Mouse (Mus musculus) midbrain, embryonic 14.5 days (tissue): ENCODE measurements around the gene Tk1. TPM values are rescaled to one million over a fixed set of nuclear protein-coding genes. Genes with fewer than 3 reads are reported as not detected.

Source experiments
- ATAC-seq: fragments of 200-750 bp; cut with Nextera tagmentation; 2 replicates; pipeline ENCODE4 v1.8.0; 2017; ENCODE audit warnings: moderate number of reproducible peaks, moderate library complexity; ENCODE audit not compliant: low FRiP score, low TSS enrichment
- DNase-seq: peaks from one replicate; pipeline ENCODE4 v3.0.0-alpha.2; 2015
- H3K27ac ChIP-seq: fragments of 300-500 bp; sonication (generic); replicated peaks from 2 replicates; pipeline ENCODE4 v1.5.1; 2014; ENCODE audit warnings: mild to moderate bottlenecking, low read depth, low read length, moderate library complexity
- H3K27me3 ChIP-seq: fragments of 300-500 bp; sonication (generic); 2 replicates; pipeline ENCODE4 v1.6.1; 2014; ENCODE audit warnings: low read length, control low read depth, mixed read lengths; ENCODE audit not compliant: control insufficient read depth, insufficient read depth
- H3K36me3 ChIP-seq: fragments of 300-500 bp; sonication (generic); 2 replicates; pipeline ENCODE4 v1.6.1; 2014; ENCODE audit warnings: low read length, control low read depth; ENCODE audit not compliant: control insufficient read depth, insufficient read depth
- H3K4me1 ChIP-seq: fragments of 300-500 bp; sonication (generic); 2 replicates; pipeline ENCODE4 v1.6.1; 2014; ENCODE audit warnings: mild to moderate bottlenecking, antibody characterized with exemption, low read length, control low read depth; ENCODE audit not compliant: control insufficient read depth, insufficient read depth
- H3K4me2 ChIP-seq: fragments of 300-500 bp; sonication (generic); 2 replicates; pipeline ENCODE4 v1.6.1; 2014; ENCODE audit warnings: mild to moderate bottlenecking, low read length, moderate library complexity
- H3K4me3 ChIP-seq: fragments of 300-500 bp; sonication (generic); replicated peaks from 2 replicates; pipeline ENCODE4 v1.5.1; 2014; ENCODE audit warnings: low read depth, low read length
- H3K9ac ChIP-seq: fragments of 300-500 bp; sonication (generic); replicated peaks from 2 replicates; pipeline ENCODE4 v1.6.1; 2014; ENCODE audit warnings: mild to moderate bottlenecking, low read length, moderate library complexity
- H3K9me3 ChIP-seq: fragments of 300-500 bp; sonication (generic); 2 replicates; pipeline ENCODE4 v1.6.1; 2016; ENCODE audit warnings: low read length, control low read depth, mixed read lengths; ENCODE audit not compliant: control insufficient read depth
- WGBS: fragments of 180-500 bp; shearing (Covaris S2); extraction: QIAGEN DNeasy Blood & Tissue Kit; methylation state at CpG from one replicate; pipeline ENCODE4 v1.1.7; 2014; 5-methylcytosine and 5-hydroxymethylcytosine counted together
- polyA plus RNA-seq: library from polyadenylated mRNA; unstranded; fragments of >200 nt; fragmentation: Nextera tagmentation; extraction: Ambion mirVana; gene quantifications from 2 replicates; pipeline ENCODE4 v1.2.1, GENCODE M21; 2014

Gene Tk1
- polyA plus RNA-seq, 1 experiment from 2014 or later, result 18.0 TPM

- ATAC-seq, result no peak
- no peaks in the 10 kb centered on the region for H3K9me3 ChIP-seq
- H3K36me3 ChIP-seq, result no peaks in the 10 kb centered on the region
- no peak overlapping the region for H3K4me3 ChIP-seq
- peaks cover 7% of the 10 kb centered on the region; the same call in 1 of the 2 replicates for H3K4me1 ChIP-seq
- H3K4me2 ChIP-seq, result no peak overlapping the region
- peak; percentile 72 for DNase-seq
- no peak overlapping the region for H3K9ac ChIP-seq
- peaks cover 15% of the 10 kb centered on the region for H3K27me3 ChIP-seq
- H3K27ac ChIP-seq, result no peak overlapping the region
- 6% methylated on average over 10 of the region's 10 CpGs for WGBS
These were observed 39.6 kb downstream of the Tk1 start for GRCm38 (mm10) chr11:117786294-117786693.

GRCm38 (mm10) chr11:117783683-117784309, 42.1 kb downstream of the Tk1 start:
- H3K9me3 ChIP-seq, result no peaks in the 10 kb centered on the region
- no peak for DNase-seq
- H3K4me3 ChIP-seq, result no peak overlapping the region

GRCm38 (mm10) chr11:117783089-117783488, 42.8 kb downstream of the Tk1 start:
- H3K4me3 ChIP-seq, result peak overlapping the region; percentile 19; the same call in 1 of the 2 replicates
- H3K27ac ChIP-seq, result no peak overlapping the region
- ATAC-seq, result no peak
- H3K9me3 ChIP-seq, result no peaks in the 10 kb centered on the region
- WGBS, result 3% methylated on average over 31 of the region's 31 CpGs
- peak; percentile 86 for DNase-seq
- peaks cover 28% of the 10 kb centered on the region for H3K27me3 ChIP-seq
- H3K36me3 ChIP-seq, result no peaks in the 10 kb centered on the region
- peak overlapping the region; percentile 53 for H3K4me2 ChIP-seq
- peaks cover 20% of the 10 kb centered on the region for H3K4me1 ChIP-seq
- peak overlapping the region; percentile 34; the same call in 1 of the 2 replicates for H3K9ac ChIP-seq

More at GRCm38 (mm10) chr11:117783683-117784309, 42.1 kb downstream of the Tk1 start:
- no peak overlapping the region for H3K9ac ChIP-seq
- 39% methylated on average over 10 of the region's 10 CpGs for WGBS
- H3K27ac ChIP-seq, result no peak overlapping the region
- peaks cover 20% of the 10 kb centered on the region for H3K4me1 ChIP-seq
- H3K36me3 ChIP-seq, result no peaks in the 10 kb centered on the region
- ATAC-seq, result no peak
- peaks cover 28% of the 10 kb centered on the region for H3K27me3 ChIP-seq
- peak overlapping the region; percentile 53 for H3K4me2 ChIP-seq

GRCm38 (mm10) chr11:117782705-117783034, 43.2 kb downstream of the Tk1 start:
- peaks cover 28% of the 10 kb centered on the region for H3K27me3 ChIP-seq
- H3K9me3 ChIP-seq, result no peaks in the 10 kb centered on the region
- peaks cover 20% of the 10 kb centered on the region for H3K4me1 ChIP-seq
- peak overlapping the region; percentile 34; the same call in 1 of the 2 replicates for H3K9ac ChIP-seq
- WGBS, result 49% methylated on average over 9 of the region's 9 CpGs
- ATAC-seq, result no peak
- no peak for DNase-seq
- H3K4me2 ChIP-seq, result peak overlapping the region; percentile 53
- no peak overlapping the region for H3K27ac ChIP-seq
- H3K36me3 ChIP-seq, result no peaks in the 10 kb centered on the region
- H3K4me3 ChIP-seq, result peak overlapping the region; percentile 19; the same call in 1 of the 2 replicates

GRCm38 (mm10) chr11:117781993-117782704, 43.7 kb downstream of the Tk1 start, which contains the start of the genes Tmc8 and Tmc6:
Gene Tmc8 (plus strand): TSS chr11:117782076.
Gene Tmc6 (minus strand): TSS chr11:117782198.
- H3K27ac ChIP-seq, result no peak within 1 kb of the TSS
- no peaks in the 10 kb centered on the region for H3K9me3 ChIP-seq
- WGBS, result 43% methylated on average over 24 of the region's 24 CpGs

GRCm38 (mm10) chr11:117781199-117781821, 44.6 kb downstream of the Tk1 start:
- DNase-seq (no peak), ATAC-seq (no peak)
- Histone ChIP-seq H3K27ac (no peak overlapping the region), H3K36me3 (no peaks in the 10 kb centered on the region), H3K27me3 (peaks cover 28% of the 10 kb centered on the region), H3K9me3 (no peaks in the 10 kb centered on the region), H3K4me3 (no peak overlapping the region), H3K4me1 (peaks cover 20% of the 10 kb centered on the region), H3K4me2 (peak overlapping the region; percentile 51), H3K9ac (no peak overlapping the region)
- 28% methylated on average over 18 of the region's 18 CpGs for WGBS

More at GRCm38 (mm10) chr11:117781993-117782704, 43.7 kb downstream of the Tk1 start, which contains the start of the genes Tmc8 and Tmc6:
- peaks cover 20% of the 10 kb centered on the region for H3K4me1 ChIP-seq
- no peaks in the 10 kb centered on the region for H3K36me3 ChIP-seq
- ATAC-seq (no peak), DNase-seq (no peak)
- H3K27me3 ChIP-seq, result peaks cover 28% of the 10 kb centered on the region
- H3K4me3 ChIP-seq, result peak within 1 kb of the TSS; percentile 19; the same call in 1 of the 2 replicates
- peak within 1 kb of the TSS; percentile 34; the same call in 1 of the 2 replicates for H3K9ac ChIP-seq
- peak within 1 kb of the TSS; percentile 53 for H3K4me2 ChIP-seq

- no peak overlapping the region for H3K9ac ChIP-seq
- DNase-seq (peak; percentile 41), ATAC-seq (no peak)
- WGBS, result 3% methylated on average over 19 of the region's 19 CpGs
- H3K27me3 ChIP-seq, result peaks cover 28% of the 10 kb centered on the region
- H3K27ac ChIP-seq, result no peak overlapping the region
- no peaks in the 10 kb centered on the region for H3K9me3 ChIP-seq
- H3K4me2 ChIP-seq, result peak overlapping the region; percentile 51
- H3K4me1 ChIP-seq, result peaks cover 20% of the 10 kb centered on the region
- peak overlapping the region; percentile 21; the same call in 1 of the 2 replicates for H3K4me3 ChIP-seq
- H3K36me3 ChIP-seq, result no peaks in the 10 kb centered on the region
These were observed 45.2 kb downstream of the Tk1 start for GRCm38 (mm10) chr11:117780582-117781111.

GRCm38 (mm10) chr11:117780199-117780515, 45.7 kb downstream of the Tk1 start:
- ATAC-seq, result no peak
- H3K27ac ChIP-seq, result peak overlapping the region; percentile 57

More at GRCm38 (mm10) chr11:117780199-117780515, 45.7 kb downstream of the Tk1 start:
- 4% methylated on average over 17 of the region's 17 CpGs for WGBS
- no peaks in the 10 kb centered on the region for H3K36me3 ChIP-seq
- peak overlapping the region; percentile 21 for H3K4me3 ChIP-seq
- peaks cover 28% of the 10 kb centered on the region for H3K27me3 ChIP-seq
- peak overlapping the region; percentile 43 for H3K9ac ChIP-seq
- H3K4me1 ChIP-seq, result peaks cover 20% of the 10 kb centered on the region
- H3K9me3 ChIP-seq, result no peaks in the 10 kb centered on the region
- DNase-seq, result no peak
- H3K4me2 ChIP-seq, result peak overlapping the region; percentile 51
